ENCODE assay signal across 11 mouse cellular contexts in the genomic region with DNA sequence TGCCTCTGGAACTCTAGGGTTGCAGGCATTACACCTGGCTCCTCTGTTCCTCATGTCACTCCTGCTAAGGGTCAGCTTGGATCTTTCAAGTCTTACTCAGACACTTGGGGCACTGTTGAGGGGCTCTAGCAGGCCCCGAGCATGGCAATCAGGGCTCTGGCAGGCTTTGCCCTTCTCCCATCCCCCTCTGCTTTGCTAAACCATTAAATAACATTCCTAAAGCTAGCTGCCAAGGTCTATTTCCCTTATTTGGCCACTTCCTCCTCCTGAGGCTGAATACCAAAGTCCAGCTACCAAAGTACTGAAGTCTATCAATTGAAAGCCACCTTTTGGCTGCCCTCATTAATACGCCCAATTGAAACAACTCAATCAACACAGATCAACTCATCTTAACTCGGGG. TPM values are rescaled to one million over a fixed set of nuclear protein-coding genes. Genes with fewer than 3 reads are reported as not detected.
DNase-seq lines count a peak whose midpoint lies in the region; ATAC-seq and TF ChIP-seq lines count a peak whose summit lies in the region.
"Had no signal": no experiment of that assay in that cellular context is flagged by ENCODE, and none has a peak within 500 bp of the region (broad histone marks: within the 10 kb centered on the region; RNA-seq: fewer than 3 reads in every experiment).

No protein-coding gene starts in this region.

- no peak overlapping the region for H3K9ac ChIP-seq in kidney, embryonic 15.5 days
- peak overlapping the region; percentile 12; the same call in 1 of the 2 replicates for H3K9ac ChIP-seq in lung, embryonic 16.5 days (ENCODE audit: low read length)

- H3K36me3 ChIP-seq in kidney, embryonic 15.5 days: no peaks in the 10 kb centered on the region
- H3K36me3 ChIP-seq in lung, embryonic 16.5 days (ENCODE audit: control insufficient read depth, insufficient read depth, low read length): no peaks in the 10 kb centered on the region

- peak overlapping the region; percentile 75 for H3K27ac ChIP-seq in kidney, embryonic 15.5 days
- H3K27ac ChIP-seq in lung, embryonic 16.5 days (ENCODE audit: low read length): no peak overlapping the region
- no peak overlapping the region for H3K27ac ChIP-seq in cerebellum, adult 2 months (ENCODE audit: insufficient read depth, low read length)

- 30% methylated on average over 3 of the region's 3 CpGs for WGBS in kidney, embryonic 15.5 days
- 35% methylated on average over 3 of the region's 3 CpGs for WGBS in lung, embryonic 16.5 days
- 39% methylated on average over 3 of the region's 3 CpGs for WGBS in cerebellum, adult 2 months

- peaks cover 11% of the 10 kb centered on the region; the same call in 1 of the 2 replicates for H3K27me3 ChIP-seq in kidney, embryonic 15.5 days
- H3K27me3 ChIP-seq in lung, embryonic 16.5 days (ENCODE audit: control insufficient read depth, insufficient read depth, low read depth, low read length): no peaks in the 10 kb centered on the region
- no peaks in the 10 kb centered on the region for H3K27me3 ChIP-seq in cerebellum, adult 2 months (ENCODE audit: control insufficient read depth, insufficient read depth, low read length)

- ATAC-seq in kidney, embryonic 15.5 days (replicated peaks; ENCODE audit: low FRiP score): no peak; the same call in 1 of the 2 replicates
- peak; percentile 24; the same call in 1 of the 2 replicates for ATAC-seq in lung, embryonic 16.5 days (ENCODE audit: low read depth)

- TF ChIP-seq POLR2A in cerebellum, adult 2 months (IDR thresholded peaks at IDR 0.05; ENCODE audit: borderline replicate concordance, insufficient read depth, low read length): no peak

- H3K4me2 ChIP-seq in kidney, embryonic 15.5 days: 0 out of 2 replicates have a peak overlapping the region, but pooled peaks have one; percentile 10
- H3K4me2 ChIP-seq in lung, embryonic 16.5 days (ENCODE audit: low read depth, low read length): no peak overlapping the region

- H3K9me3 ChIP-seq in kidney, embryonic 15.5 days (replicated peaks): no peaks in the 10 kb centered on the region
- H3K9me3 ChIP-seq in lung, embryonic 16.5 days (ENCODE audit: control insufficient read depth, low read length): no peaks in the 10 kb centered on the region

- peaks cover 31% of the 10 kb centered on the region for H3K4me1 ChIP-seq in kidney, embryonic 15.5 days
- peaks cover 26% of the 10 kb centered on the region for H3K4me1 ChIP-seq in lung, embryonic 16.5 days (replicated peaks; ENCODE audit: control insufficient read depth, insufficient read depth, low read length)
- H3K4me1 ChIP-seq in cerebellum, adult 2 months (ENCODE audit: control insufficient read depth, insufficient read depth, low read length): peaks cover 4% of the 10 kb centered on the region

- H3K4me3 ChIP-seq in kidney, embryonic 15.5 days (replicated peaks): no peak overlapping the region
- H3K4me3 ChIP-seq in lung, embryonic 16.5 days (ENCODE audit: low read length): no peak overlapping the region
- no peak overlapping the region for H3K4me3 ChIP-seq in cerebellum, adult 2 months (replicated peaks; ENCODE audit: insufficient read depth, low read depth, low read length)

- TF ChIP-seq CTCF in cerebellum, adult 2 months (IDR thresholded peaks at IDR 0.05; ENCODE audit: borderline replicate concordance, insufficient read depth, low read depth, low read length): no peak

- peak; percentile 51 for DNase-seq in adrenal gland, adult 2 months
- DNase-seq in adrenal gland, adult 18-20 months (ENCODE audit: low spot score in 2 of 2): no peak
- DNase-seq in adrenal gland, postnatal 36 days: peak; percentile 11 to 55
- DNase-seq in cerebellum, adult 2 months: no peak
- no peak for DNase-seq in urinary bladder, postnatal 4 days (ENCODE audit: low spot score in 2 of 2)
- DNase-seq in cerebellum, postnatal 10 days: no peak
- DNase-seq: thymus, postnatal 14 days had no signal

RNA-seq across cellular contexts. Expression of a gene that starts 3.5 kb away (rescaled TPM):
- total RNA-seq in adrenal gland, adult 2 months (2021): 10 to 100 TPM; 52.0 to 64.8 TPM
- polyA plus RNA-seq in adrenal gland, adult 2 months (2012; rRNA removed): 50.9 and 61.2 TPM in 2 replicates
- 10 to 100 TPM; 57.9 to 82.4 TPM for total RNA-seq in adrenal gland, adult 18-20 months (2021)
- total RNA-seq in adrenal gland, postnatal 36 days (2021): 10 to 100 TPM; 37.6 to 47.8 TPM
- polyA plus RNA-seq in kidney, embryonic 15.5 days (2015; fragmentation: Nextera tagmentation; extraction: Ambion mirVana): 12.6 and 15.8 TPM in 2 replicates
- 36.2 and 42.8 TPM in 2 replicates for polyA plus RNA-seq in lung, embryonic 16.5 days (2015; fragmentation: Nextera tagmentation; extraction: Ambion mirVana)
- polyA plus RNA-seq in cerebellum, adult 2 months (2012; rRNA removed): 37.6 and 40.1 TPM in 2 replicates

RNA-seq across cellular contexts. Expression of a gene that starts 13.7 kb away (rescaled TPM):
- 10 to 100 TPM; 16.9 to 28.9 TPM for total RNA-seq in adrenal gland, adult 2 months (2021)
- 14.6 and 17.2 TPM in 2 replicates for polyA plus RNA-seq in adrenal gland, adult 2 months (2012; rRNA removed)
- total RNA-seq in adrenal gland, adult 18-20 months (2021): 10 to 100 TPM; 19.5 to 30.6 TPM
- 10 to 100 TPM; 14.9 to 28.7 TPM for total RNA-seq in adrenal gland, postnatal 36 days (2021)
- 42.2 and 43.8 TPM in 2 replicates for polyA plus RNA-seq in kidney, embryonic 15.5 days (2015; fragmentation: Nextera tagmentation; extraction: Ambion mirVana)
- polyA plus RNA-seq in lung, embryonic 16.5 days (2015; fragmentation: Nextera tagmentation; extraction: Ambion mirVana): 34.2 and 36.4 TPM in 2 replicates
- 8.5 and 8.7 TPM in 2 replicates for polyA plus RNA-seq in cerebellum, adult 2 months (2012; rRNA removed)
- polyA plus RNA-seq: neural tube, embryonic 14.5 days had no signal

RNA-seq across cellular contexts. Expression of a gene that starts 14.1 kb away (rescaled TPM):
- total RNA-seq in adrenal gland, adult 2 months (2021): not detected
- not detected in 2 replicates for polyA plus RNA-seq in adrenal gland, adult 2 months (2012; rRNA removed)
- not detected for total RNA-seq in adrenal gland, adult 18-20 months (2021)
- under 1 TPM in 1 of 2 experiments, not detected in 1; 0.53 TPM for total RNA-seq in adrenal gland, postnatal 36 days (2021)
- polyA plus RNA-seq in kidney, embryonic 15.5 days (2015; fragmentation: Nextera tagmentation; extraction: Ambion mirVana): 0.40 TPM in 1 of 2 replicates, not detected in the other
- 0.41 and 0.65 TPM in 2 replicates for polyA plus RNA-seq in lung, embryonic 16.5 days (2015; fragmentation: Nextera tagmentation; extraction: Ambion mirVana)
- polyA plus RNA-seq in cerebellum, adult 2 months (2012; rRNA removed): not detected in 2 replicates
- total RNA-seq: left cerebral cortex, adult 18-20 months had no signal
- polyA plus RNA-seq: neural tube, embryonic 14.5 days had no signal

RNA-seq across cellular contexts. Expression of a gene that starts 21.7 kb away (rescaled TPM):
- 100 to 1,000 TPM; 177 to 205 TPM for total RNA-seq in adrenal gland, adult 2 months (2021)
- polyA plus RNA-seq in adrenal gland, adult 2 months (2012; rRNA removed): 240 and 255 TPM in 2 replicates
- 100 to 1,000 TPM; 137 to 153 TPM for total RNA-seq in adrenal gland, adult 18-20 months (2021)
- 100 to 1,000 TPM; 107 to 161 TPM for total RNA-seq in adrenal gland, postnatal 36 days (2021)
- 81.8 and 84.2 TPM in 2 replicates for polyA plus RNA-seq in kidney, embryonic 15.5 days (2015; fragmentation: Nextera tagmentation; extraction: Ambion mirVana)
- polyA plus RNA-seq in lung, embryonic 16.5 days (2015; fragmentation: Nextera tagmentation; extraction: Ambion mirVana): 69.0 and 74.3 TPM in 2 replicates
- polyA plus RNA-seq in cerebellum, adult 2 months (2012; rRNA removed): 146 and 151 TPM in 2 replicates

RNA-seq across cellular contexts. Expression of a gene that starts 27.5 kb away (rescaled TPM):
- total RNA-seq in adrenal gland, adult 2 months (2021): not detected
- not detected in 2 replicates for polyA plus RNA-seq in adrenal gland, adult 2 months (2012; rRNA removed)
- total RNA-seq in adrenal gland, adult 18-20 months (2021): not detected
- total RNA-seq in adrenal gland, postnatal 36 days (2021): not detected
- polyA plus RNA-seq in kidney, embryonic 15.5 days (2015; fragmentation: Nextera tagmentation; extraction: Ambion mirVana): not detected in 2 replicates
- not detected in 2 replicates for polyA plus RNA-seq in lung, embryonic 16.5 days (2015; fragmentation: Nextera tagmentation; extraction: Ambion mirVana)
- polyA plus RNA-seq in cerebellum, adult 2 months (2012; rRNA removed): 0.14 TPM in 1 of 2 replicates, not detected in the other
- total RNA-seq: left cerebral cortex, adult 18-20 months had no signal
- polyA plus RNA-seq: neural tube, embryonic 14.5 days had no signal

Comparison
In these comparisons a context has a peak if more than half of its experiments do, and no peak if none do; other contexts are left out.
1. DNase-seq: peak in adrenal gland, adult 2 months (single experiment) and adrenal gland, postnatal 36 days (2 of 2); none in adrenal gland, adult 18-20 months (0 of 2), cerebellum, adult 2 months (0 of 2), urinary bladder, postnatal 4 days (0 of 2) and cerebellum, postnatal 10 days (0 of 2).